Mouse (Mus musculus): ENCODE results near the gene Psme1. TPM values are rescaled to one million over a fixed set of nuclear protein-coding genes. Genes with fewer than 3 reads are reported as not detected.

Gene Psme1
- polyA plus RNA-seq, 1 experiment from 2014 or later: 216 TPM

- 26% methylated on average over 5 of the region's 5 CpGs for WGBS
- H3K9ac ChIP-seq: no peak overlapping the region
- ATAC-seq (replicated peaks; ENCODE audit: insufficient number of reproducible peaks, insufficient read depth, low FRiP score, low read depth): no peak
- no peaks in the 10 kb centered on the region for H3K9me3 ChIP-seq (replicated peaks)
- H3K27ac ChIP-seq: no peak overlapping the region; the same call in 1 of the 2 replicates
- H3K27me3 ChIP-seq: no peaks in the 10 kb centered on the region
- no peak overlapping the region for H3K4me3 ChIP-seq
- H3K4me1 ChIP-seq (replicated peaks): peaks cover 17% of the 10 kb centered on the region
- H3K36me3 ChIP-seq: no peaks in the 10 kb centered on the region
- no peak overlapping the region for H3K4me2 ChIP-seq
Measured at GRCm38 (mm10) chr14:55557003-55557402, 20.9 kb upstream of the Psme1 start.

DNA sequence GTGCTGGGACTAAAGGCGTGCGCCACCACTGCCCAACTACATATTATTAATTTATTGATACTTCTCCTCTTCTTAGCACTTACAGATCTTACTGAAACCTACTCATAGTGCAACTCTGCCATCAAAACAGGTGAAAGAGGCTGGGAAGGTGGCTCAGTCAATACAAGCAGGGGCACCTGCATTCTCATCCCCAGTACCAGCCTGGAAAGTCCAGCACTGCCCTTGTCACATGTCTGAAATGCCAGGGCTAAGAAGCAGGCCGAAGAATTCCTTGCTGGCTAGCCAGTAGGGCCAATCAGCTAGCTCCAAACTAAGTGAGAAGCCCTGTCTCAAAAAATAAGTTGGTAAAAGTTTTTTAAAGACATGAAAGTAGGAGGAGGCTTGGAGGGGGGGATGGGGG is 20.3 kb upstream of the Psme1 start:
- H3K27ac ChIP-seq: peak overlapping the region; percentile 12; the same call in 1 of the 2 replicates
- no peaks in the 10 kb centered on the region for H3K36me3 ChIP-seq
- no peak overlapping the region for H3K4me3 ChIP-seq
- WGBS: 73% methylated on average over 3 of the region's 3 CpGs
- peaks cover 21% of the 10 kb centered on the region for H3K4me1 ChIP-seq (replicated peaks)
- no peak overlapping the region for H3K9ac ChIP-seq
- H3K27me3 ChIP-seq: no peaks in the 10 kb centered on the region
- no peak overlapping the region for H3K4me2 ChIP-seq
- H3K9me3 ChIP-seq (replicated peaks): no peaks in the 10 kb centered on the region
- no peak for ATAC-seq (replicated peaks; ENCODE audit: insufficient number of reproducible peaks, insufficient read depth, low FRiP score, low read depth)

- H3K27ac ChIP-seq: peak overlapping the region; percentile 99
- 0 out of 2 replicates have a peak overlapping the region, but pooled peaks have one; percentile 73 for H3K4me3 ChIP-seq
- peaks cover 6% of the 10 kb centered on the region; the same call in 1 of the 2 replicates for H3K36me3 ChIP-seq
- no peaks in the 10 kb centered on the region for H3K27me3 ChIP-seq
- peaks cover 21% of the 10 kb centered on the region for H3K4me1 ChIP-seq (replicated peaks)
- peak overlapping the region; percentile 66 for H3K4me2 ChIP-seq
- 53% methylated on average over 6 of the region's 6 CpGs for WGBS
- H3K9ac ChIP-seq: no peak overlapping the region
- H3K9me3 ChIP-seq (replicated peaks): no peaks in the 10 kb centered on the region
- no peak for ATAC-seq (replicated peaks; ENCODE audit: insufficient number of reproducible peaks, insufficient read depth, low FRiP score, low read depth)
Measured at GRCm38 (mm10) chr14:55558740-55559448, 19.0 kb upstream of the Psme1 start.

GRCm38 (mm10) chr14:55559799-55560201 is 18.1 kb upstream of the Psme1 start, which contains the start of gene Dcaf11:
TSS of gene Dcaf11 (plus strand) at chr14:55560006.
- WGBS: under 1% methylated on average over 27 of the region's 27 CpGs
- peak; percentile 82 for ATAC-seq (replicated peaks; ENCODE audit: insufficient number of reproducible peaks, insufficient read depth, low FRiP score, low read depth)
- peaks cover 21% of the 10 kb centered on the region for H3K4me1 ChIP-seq (replicated peaks)

GRCm38 (mm10) chr14:55560202-55561073 is 17.5 kb upstream of the Psme1 start, which contains the start of gene A730061H03Rik:
TSS of gene A730061H03Rik (minus strand) at chr14:55560406.
- H3K27ac ChIP-seq: peak within 1 kb of the TSS; percentile 99
- under 1% methylated on average over 51 of the region's 51 CpGs for WGBS

More at GRCm38 (mm10) chr14:55559799-55560201, 18.1 kb upstream of the Psme1 start, which contains the start of gene Dcaf11:
- Histone ChIP-seq H3K27me3 (no peaks in the 10 kb centered on the region), H3K9ac (peak within 1 kb of the TSS; percentile 81), H3K36me3 (peaks cover 15% of the 10 kb centered on the region), H3K4me3 (peak within 1 kb of the TSS; percentile 73), H3K4me2 (peak within 1 kb of the TSS; percentile 66), H3K9me3 (replicated peaks) (no peaks in the 10 kb centered on the region), H3K27ac (peak within 1 kb of the TSS; percentile 99)

GRCm38 (mm10) chr14:55561860-55562259 is 16.1 kb upstream of the Psme1 start:
- WGBS: 86% methylated on average over 10 of the region's 10 CpGs
- H3K27me3 ChIP-seq: no peaks in the 10 kb centered on the region
- peaks cover 34% of the 10 kb centered on the region for H3K36me3 ChIP-seq
- H3K27ac ChIP-seq: no peak overlapping the region
- no peak for ATAC-seq (replicated peaks; ENCODE audit: insufficient number of reproducible peaks, insufficient read depth, low FRiP score, low read depth)
- no peaks in the 10 kb centered on the region for H3K9me3 ChIP-seq (replicated peaks)
- no peak overlapping the region for H3K4me2 ChIP-seq
- peaks cover 21% of the 10 kb centered on the region for H3K4me1 ChIP-seq (replicated peaks)
- no peak overlapping the region for H3K4me3 ChIP-seq
- H3K9ac ChIP-seq: no peak overlapping the region

More at GRCm38 (mm10) chr14:55560202-55561073, 17.5 kb upstream of the Psme1 start, which contains the start of gene A730061H03Rik:
- Histone ChIP-seq H3K4me2 (peak within 1 kb of the TSS; percentile 66), H3K9me3 (replicated peaks) (no peaks in the 10 kb centered on the region), H3K36me3 (peaks cover 20% of the 10 kb centered on the region), H3K9ac (peak within 1 kb of the TSS; percentile 81), H3K27me3 (no peaks in the 10 kb centered on the region), H3K4me3 (peak within 1 kb of the TSS; percentile 73), H3K4me1 (replicated peaks) (peaks cover 21% of the 10 kb centered on the region)
- peak; percentile 95 for ATAC-seq (replicated peaks; ENCODE audit: insufficient number of reproducible peaks, insufficient read depth, low FRiP score, low read depth)

DNA sequence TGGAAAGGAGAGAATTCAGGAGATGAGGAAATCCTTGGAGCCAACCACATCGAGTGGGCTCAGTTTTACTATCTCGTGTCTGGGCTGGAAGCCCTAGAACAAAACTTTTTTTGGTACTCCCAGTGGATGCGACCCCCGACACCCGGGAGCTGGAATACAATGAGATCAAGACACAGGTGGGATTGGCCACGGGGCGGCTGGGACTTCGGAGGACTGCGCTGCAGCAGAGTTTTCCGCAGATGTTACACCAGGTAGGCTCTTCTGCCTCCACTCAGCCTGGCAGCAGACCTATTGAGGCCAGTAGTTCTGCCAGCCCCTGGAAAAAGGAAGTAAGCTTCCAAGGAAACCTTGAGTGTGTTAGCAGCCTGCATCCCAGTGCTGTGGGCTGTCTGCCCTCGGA is 14.7 kb upstream of the Psme1 start:
- Histone ChIP-seq H3K27me3 (no peaks in the 10 kb centered on the region), H3K4me1 (replicated peaks) (peaks cover 17% of the 10 kb centered on the region), H3K9ac (no peak overlapping the region), H3K27ac (no peak overlapping the region), H3K9me3 (replicated peaks) (no peaks in the 10 kb centered on the region), H3K4me3 (no peak overlapping the region), H3K36me3 (peaks cover 48% of the 10 kb centered on the region), H3K4me2 (no peak overlapping the region)
- ATAC-seq (replicated peaks; ENCODE audit: insufficient number of reproducible peaks, insufficient read depth, low FRiP score, low read depth): no peak
- 83% methylated on average over 11 of the region's 11 CpGs for WGBS

DNA sequence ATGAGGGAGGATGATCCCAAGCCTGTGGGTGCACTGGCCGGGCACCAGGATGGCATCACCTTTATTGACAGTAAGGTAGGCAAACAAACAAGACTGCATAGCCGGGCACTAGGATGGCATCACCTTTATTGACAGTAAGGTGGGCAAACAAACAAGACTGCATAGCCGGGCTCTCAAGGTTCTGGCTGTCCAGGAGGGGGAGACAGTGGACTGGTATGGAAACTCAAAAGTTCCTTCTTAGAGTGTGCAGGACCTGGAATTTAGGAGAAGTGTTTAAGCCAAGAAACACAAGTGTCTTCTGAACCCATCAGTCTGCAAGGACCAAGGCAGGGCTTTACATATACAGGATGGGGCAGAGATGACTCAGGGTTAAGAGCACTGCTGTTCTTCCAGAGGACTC is 12.2 kb upstream of the Psme1 start:
- peaks cover 20% of the 10 kb centered on the region for H3K4me1 ChIP-seq (replicated peaks)
- no peak overlapping the region for H3K4me3 ChIP-seq
- 88% methylated on average over 3 of the region's 3 CpGs for WGBS
- no peaks in the 10 kb centered on the region for H3K27me3 ChIP-seq
- no peak for ATAC-seq (replicated peaks; ENCODE audit: insufficient number of reproducible peaks, insufficient read depth, low FRiP score, low read depth)
- H3K9ac ChIP-seq: no peak overlapping the region
- H3K9me3 ChIP-seq (replicated peaks): no peaks in the 10 kb centered on the region
- H3K4me2 ChIP-seq: no peak overlapping the region
- H3K27ac ChIP-seq: no peak overlapping the region
- peaks cover 57% of the 10 kb centered on the region for H3K36me3 ChIP-seq

DNA sequence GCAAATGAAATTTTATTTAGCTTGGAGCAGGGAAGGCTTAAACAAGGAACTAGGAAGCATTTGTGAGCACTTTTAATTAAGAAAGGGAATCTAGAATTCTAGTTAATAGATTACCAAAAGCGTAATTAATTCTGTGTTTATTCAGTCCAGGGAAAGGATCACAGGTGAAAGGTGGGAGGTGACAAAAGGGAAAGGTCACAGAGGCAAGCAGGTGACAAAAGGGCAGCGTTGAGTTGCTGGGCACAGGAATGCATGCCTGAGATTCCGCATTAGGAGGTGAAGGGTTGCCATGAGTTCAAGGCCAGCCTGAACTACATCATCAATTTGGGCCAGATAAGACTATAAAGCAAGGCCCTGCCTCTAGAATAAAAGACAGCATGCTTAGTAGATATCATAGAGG is 10.4 kb upstream of the Psme1 start:
- Histone ChIP-seq H3K27me3 (no peaks in the 10 kb centered on the region), H3K9me3 (replicated peaks) (no peaks in the 10 kb centered on the region), H3K4me1 (replicated peaks) (peaks cover 9% of the 10 kb centered on the region), H3K9ac (no peak overlapping the region), H3K27ac (no peak overlapping the region), H3K4me2 (no peak overlapping the region), H3K4me3 (no peak overlapping the region), H3K36me3 (peaks cover 57% of the 10 kb centered on the region)
- 77% methylated on average over 3 of the region's 3 CpGs for WGBS
- ATAC-seq (replicated peaks; ENCODE audit: insufficient number of reproducible peaks, insufficient read depth, low FRiP score, low read depth): no peak

DNA sequence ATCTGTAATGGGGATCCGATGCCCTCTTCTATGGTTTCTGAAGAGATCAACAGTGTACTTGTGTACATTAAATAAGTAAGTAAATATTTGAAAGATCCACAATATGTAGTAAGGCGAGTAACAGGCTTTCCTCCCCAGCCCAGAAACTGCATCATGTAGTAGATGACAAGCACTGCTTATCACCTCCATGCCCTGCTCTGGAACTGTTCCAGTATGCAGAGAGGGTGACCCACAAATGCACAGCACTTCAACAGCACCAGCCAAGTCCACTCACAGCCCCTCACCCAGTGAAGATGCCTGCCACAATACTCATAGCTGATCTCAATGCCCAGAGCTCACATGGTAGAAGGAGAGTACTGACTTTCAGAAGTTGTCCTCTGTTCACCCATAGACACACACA is 7.3 kb upstream of the Psme1 start:
- Histone ChIP-seq H3K27ac (peak overlapping the region; percentile 39), H3K4me2 (no peak overlapping the region), H3K36me3 (peaks cover 35% of the 10 kb centered on the region), H3K4me3 (no peak overlapping the region), H3K27me3 (no peaks in the 10 kb centered on the region), H3K4me1 (replicated peaks) (peaks cover 24% of the 10 kb centered on the region), H3K9ac (no peak overlapping the region), H3K9me3 (replicated peaks) (no peaks in the 10 kb centered on the region)
- no peak for ATAC-seq (replicated peaks; ENCODE audit: insufficient number of reproducible peaks, insufficient read depth, low FRiP score, low read depth)
- WGBS: 71% methylated on average over 2 of the region's 2 CpGs

DNA sequence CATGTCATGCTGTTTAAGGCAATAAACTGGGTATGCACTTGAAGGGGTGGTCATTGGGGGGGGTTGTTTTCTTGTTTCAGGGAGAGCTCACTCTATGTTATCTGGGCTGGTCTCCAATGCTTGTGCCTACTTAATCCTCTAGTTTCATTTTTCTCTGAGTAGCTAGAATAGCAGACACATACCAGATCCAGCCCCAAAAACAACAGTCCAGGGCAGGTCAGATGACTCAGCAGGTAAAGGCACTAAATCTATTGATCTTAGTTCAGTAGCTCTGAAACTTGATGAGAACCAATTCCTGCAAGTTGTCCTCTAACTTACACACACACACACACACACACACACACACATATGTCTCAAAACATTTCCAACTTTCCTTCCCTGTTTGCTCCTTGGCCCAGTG is 6.2 kb upstream of the Psme1 start:
- H3K4me1 ChIP-seq (replicated peaks): peaks cover 34% of the 10 kb centered on the region
- no peak overlapping the region for H3K4me3 ChIP-seq
- H3K4me2 ChIP-seq: no peak overlapping the region
- peaks cover 24% of the 10 kb centered on the region for H3K36me3 ChIP-seq
- H3K27me3 ChIP-seq: no peaks in the 10 kb centered on the region
- H3K9ac ChIP-seq: no peak overlapping the region
- H3K27ac ChIP-seq: no peak overlapping the region
- ATAC-seq (replicated peaks; ENCODE audit: insufficient number of reproducible peaks, insufficient read depth, low FRiP score, low read depth): no peak
- no peaks in the 10 kb centered on the region for H3K9me3 ChIP-seq (replicated peaks)

Measured in heart, embryonic 15.5 days (tissue).